Mouse (Mus musculus): ENCODE data around the gene Jak2. TPM values are rescaled to one million over a fixed set of nuclear protein-coding genes. Genes with fewer than 3 reads are reported as not detected.

Jak2 gene
- total and polyA plus RNA-seq, 3 experiments, result 26.4 to 78.6 (median 30.2) TPM

GRCm38 (mm10) chr19:29221867-29222266, 29.8 kb upstream of the Jak2 start (continued):
- TF ChIP-seq SIN3A (IDR thresholded peaks at IDR 0.05; ENCODE audit: low read length), result 0 out of 2 replicates have a peak, but pooled peaks have one; percentile 74

GRCm38 (mm10) chr19:29224968-29225367, 26.7 kb upstream of the Jak2 start:
- peak; percentile 67 for DNase-seq (ENCODE audit: low read depth, low spot score)
- peaks cover 26 to 37% of the 10 kb centered on the region in 2 experiments for H3K4me1 ChIP-seq (ENCODE audit: control insufficient read depth in 1 of 2, insufficient read depth in 2 of 2, low read length in 2 of 2)
- no peaks in the 10 kb centered on the region for H3K79me2 ChIP-seq (ENCODE audit: control insufficient read depth, insufficient read depth, low read length, poor library complexity)
- no peaks in the 10 kb centered on the region for H3K9me3 ChIP-seq (replicated peaks; ENCODE audit: insufficient read depth, low read length)
- H3K9ac ChIP-seq (ENCODE audit: control insufficient read depth, low read depth, low read length, poor library complexity, severe bottlenecking), result no peak overlapping the region
- H3K27me3 ChIP-seq (ENCODE audit: control insufficient read depth in 1 of 2, insufficient read depth in 2 of 2, low read length in 2 of 2), result no peaks in the 10 kb centered on the region
- H3K36me3 ChIP-seq (ENCODE audit: control insufficient read depth in 1 of 2, insufficient read depth in 2 of 2, low read length in 2 of 2), result peaks cover 0 to 56% of the 10 kb centered on the region in 2 experiments; a peak in 2 of 4 replicates
- no peak overlapping the region for H3K4me3 ChIP-seq (ENCODE audit: control insufficient read depth in 1 of 2, insufficient read depth in 1 of 2, low read depth in 2 of 2, low read length in 2 of 2)
- H3K27ac ChIP-seq (ENCODE audit: control insufficient read depth, low read depth, low read length), result no peak overlapping the region
- TF ChIP-seq GABPA (IDR thresholded peaks at IDR 0.05; ENCODE audit: low read depth, low read length) (peak; percentile 79), CHD1 (IDR thresholded peaks at IDR 0.05; ENCODE audit: low read depth, low read length) (no peak), TBP (IDR thresholded peaks at IDR 0.05; ENCODE audit: low read depth, low read length) (no peak), JUND (IDR thresholded peaks at IDR 0.05; ENCODE audit: low read depth, low read length) (no peak), MAZ (IDR thresholded peaks at IDR 0.05; ENCODE audit: low read depth, low read length) (0 out of 2 replicates have a peak, but pooled peaks have one; percentile 21), BHLHE40 (IDR thresholded peaks at IDR 0.05; ENCODE audit: borderline replicate concordance, low read depth, low read length) (0 out of 2 replicates have a peak, but pooled peaks have one; percentile 11), MEF2A (IDR thresholded peaks at IDR 0.05; ENCODE audit: extremely low read depth, insufficient replicate concordance, low read depth, low read length, poor library complexity, severe bottlenecking) (no peak), RAD21 (IDR thresholded peaks at IDR 0.05; ENCODE audit: low read depth, low read length) (no peak), EP300 (IDR thresholded peaks at IDR 0.05; ENCODE audit: low read depth in 1 of 2, low read length in 2 of 2) (peak; percentile 36 to 46; a peak in 3 of 4 replicates), MYC (IDR thresholded peaks at IDR 0.05; ENCODE audit: low read depth, low read length) (no peak), ZNF384 (IDR thresholded peaks at IDR 0.05; ENCODE audit: low read depth, low read length) (peak; percentile 87), NRF1 (IDR thresholded peaks at IDR 0.05; ENCODE audit: insufficient read depth, low read depth, low read length, poor library complexity, severe bottlenecking) (no peak), ELF1 (IDR thresholded peaks at IDR 0.05; ENCODE audit: low read depth, low read length) (no peak), POLR2AphosphoS2 (IDR thresholded peaks at IDR 0.05; ENCODE audit: low read length) (no peak), GATA1 (IDR thresholded peaks at IDR 0.05; ENCODE audit: low read depth, low read length) (peak; percentile 73), TAL1 (IDR thresholded peaks at IDR 0.05; ENCODE audit: low read length) (no peak), CTCF (IDR thresholded peaks at IDR 0.05 in 2 of 3, conservative IDR thresholded peaks at IDR 0.05 in 1 of 3; ENCODE audit: control insufficient read depth in 1 of 3, insufficient read depth in 1 of 3, low read depth in 2 of 3, low read length in 3 of 3, poor library complexity in 1 of 3, severe bottlenecking in 1 of 3) (no peak), ETS1 (IDR thresholded peaks at IDR 0.05; ENCODE audit: low read depth, low read length) (peak; percentile 69), USF1 (IDR thresholded peaks at IDR 0.05; ENCODE audit: low read depth, low read length) (no peak), USF2 (IDR thresholded peaks at IDR 0.05; ENCODE audit: borderline replicate concordance in 1 of 2, insufficient read depth in 1 of 2, low read depth in 1 of 2, low read length in 2 of 2) (no peak), MAFK (IDR thresholded peaks at IDR 0.05; ENCODE audit: borderline replicate concordance, low read depth, low read length) (peak; percentile 81), UBTF (IDR thresholded peaks at IDR 0.05; ENCODE audit: borderline replicate concordance, insufficient read depth, low read depth, low read length) (no peak), POLR2AphosphoS5 (IDR thresholded peaks at IDR 0.05; ENCODE audit: borderline replicate concordance, low read depth, low read length) (no peak), MXI1 (IDR thresholded peaks at IDR 0.05; ENCODE audit: low read depth, low read length) (no peak; the same call in 1 of the 2 replicates), RCOR1 (IDR thresholded peaks at IDR 0.05; ENCODE audit: low read depth, low read length) (peak; percentile 87; the same call in 1 of the 2 replicates), CHD2 (IDR thresholded peaks at IDR 0.05; ENCODE audit: low read length) (no peak), NELFE (IDR thresholded peaks at IDR 0.05; ENCODE audit: low read depth, low read length) (no peak), SMC3 (IDR thresholded peaks at IDR 0.05; ENCODE audit: low read depth, low read length) (no peak), ZMIZ1 (IDR thresholded peaks at IDR 0.05; ENCODE audit: low read depth, low read length) (no peak), HCFC1 (IDR thresholded peaks at IDR 0.05; ENCODE audit: low read depth, low read length) (peak; percentile 43; the same call in 1 of the 2 replicates), MYB (IDR thresholded peaks at IDR 0.05; ENCODE audit: low read depth, low read length) (no peak), ZKSCAN1 (IDR thresholded peaks at IDR 0.05; ENCODE audit: low read depth, low read length) (no peak), KAT2A (conservative IDR thresholded peaks at IDR 0.05; ENCODE audit: low read depth, low read length) (no peak), ZC3H11A (IDR thresholded peaks at IDR 0.05; ENCODE audit: low read depth, low read length) (no peak)

All from MEL (cell line).